ENCODE assay signal across 8 mouse cellular contexts in the genomic region with DNA sequence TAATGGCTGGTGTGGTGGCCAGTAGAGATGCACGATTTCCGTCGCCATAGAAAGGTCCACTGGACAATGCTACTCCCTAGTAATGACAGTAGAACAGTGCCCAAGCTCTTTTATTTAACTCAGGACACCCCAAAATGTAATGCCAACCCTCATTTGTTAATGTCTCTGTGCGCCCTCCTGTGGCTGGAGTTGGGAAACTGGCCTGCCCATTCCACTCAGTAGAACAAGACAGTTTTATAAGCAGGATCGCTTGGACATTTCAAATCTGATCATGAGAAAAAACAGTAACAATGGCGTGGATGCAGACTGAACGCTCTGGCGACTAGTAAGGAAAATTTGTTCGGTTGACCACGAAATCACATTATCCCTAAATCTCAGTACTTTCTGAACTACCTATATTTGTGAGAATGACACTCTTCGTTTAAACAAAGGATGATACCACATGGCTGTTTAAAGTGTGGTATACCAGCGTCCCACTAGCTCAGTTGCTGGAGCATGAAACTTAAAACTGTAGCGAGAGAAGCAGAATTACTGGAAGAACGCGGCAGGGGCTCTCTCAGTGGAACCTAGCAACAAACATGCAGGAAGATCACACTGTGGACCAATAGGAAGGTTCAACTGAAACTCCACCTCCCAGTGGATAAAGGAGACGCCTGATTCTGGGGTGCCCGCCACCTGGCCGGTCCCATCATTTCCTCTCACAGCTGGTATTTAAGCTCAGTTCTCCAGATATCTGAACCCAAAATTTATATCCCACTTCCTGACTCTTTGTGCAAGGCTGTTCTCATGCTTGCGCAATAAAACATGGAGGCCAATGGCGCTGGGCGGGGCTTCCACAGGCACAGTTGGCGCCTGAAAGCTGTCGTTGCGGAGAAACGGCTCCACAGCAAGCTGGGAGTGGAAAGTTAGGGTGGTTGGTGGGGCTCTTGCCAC. TPM values are rescaled to one million over a fixed set of nuclear protein-coding genes. Genes with fewer than 3 reads are reported as not detected.
A peak's percentile ranks its signal among the peaks of the same experiment; 100 is the strongest.
DNase-seq lines count a peak whose midpoint lies in the region; ATAC-seq lines count a peak whose summit lies in the region.

No protein-coding gene starts in this region.

- no peaks in the 10 kb centered on the region for H3K4me1 ChIP-seq in brown adipose tissue, adult 24 weeks (ENCODE audit: control insufficient read depth, insufficient read depth, insufficient read length, low read length)
- H3K4me1 ChIP-seq in forebrain, embryonic 10.5 days, result peaks cover 9% of the 10 kb centered on the region
- H3K4me1 ChIP-seq in heart, embryonic 15.5 days (replicated peaks), result no peaks in the 10 kb centered on the region
- H3K4me1 ChIP-seq in liver, embryonic 11.5 days (replicated peaks; ENCODE audit: control insufficient read depth, insufficient read depth, low read length), result no peaks in the 10 kb centered on the region

- peak overlapping the region; percentile 38 for H3K9ac ChIP-seq in heart, embryonic 15.5 days
- H3K9ac ChIP-seq in liver, embryonic 11.5 days (ENCODE audit: low read depth, low read length), result peak overlapping the region; percentile 66

- 26% methylated on average over 25 of the region's 25 CpGs for WGBS in forebrain, embryonic 10.5 days
- 16% methylated on average over 25 of the region's 25 CpGs for WGBS in heart, embryonic 15.5 days
- WGBS in liver, embryonic 11.5 days, result 21% methylated on average over 25 of the region's 25 CpGs

- H3K4me3 ChIP-seq in brown adipose tissue, adult 24 weeks (ENCODE audit: insufficient read depth, low read depth, low read length), result peak overlapping the region; percentile 75
- H3K4me3 ChIP-seq in forebrain, embryonic 10.5 days, result peak overlapping the region; percentile 54
- H3K4me3 ChIP-seq in heart, embryonic 15.5 days, result peak overlapping the region; percentile 51
- H3K4me3 ChIP-seq in liver, embryonic 11.5 days (ENCODE audit: low read depth, low read length), result peak overlapping the region; percentile 36

- no peaks in the 10 kb centered on the region for H3K36me3 ChIP-seq in forebrain, embryonic 10.5 days (replicated peaks)
- no peaks in the 10 kb centered on the region for H3K36me3 ChIP-seq in heart, embryonic 15.5 days
- H3K36me3 ChIP-seq in liver, embryonic 11.5 days (ENCODE audit: control insufficient read depth, insufficient read depth, low read length), result no peaks in the 10 kb centered on the region

- peak overlapping the region; percentile 66 for H3K4me2 ChIP-seq in heart, embryonic 15.5 days
- peak overlapping the region; percentile 72 for H3K4me2 ChIP-seq in liver, embryonic 11.5 days

- peak; percentile 94 for ATAC-seq in CD4-positive, CD25-positive, alpha-beta regulatory T cell, adult 4 months
- peak; percentile 78 for ATAC-seq in heart, embryonic 15.5 days (replicated peaks; ENCODE audit: insufficient number of reproducible peaks, insufficient read depth, low FRiP score, low read depth)
- ATAC-seq in liver, embryonic 11.5 days (replicated peaks; ENCODE audit: low FRiP score), result peak; percentile 86
- peak; percentile 68 for ATAC-seq in monocyte, adult 5-6 weeks (replicated peaks; ENCODE audit: insufficient number of reproducible peaks, low FRiP score, low TSS enrichment, poor library complexity, severe bottlenecking)

- peak; percentile 55 for DNase-seq in forebrain, embryonic 10.5 days (ENCODE audit: extremely low spot score, low spot score)
- peak; percentile 68 for DNase-seq in kidney, postnatal 14 days
- peak; percentile 59 for DNase-seq in liver, embryonic 11.5 days (ENCODE audit: low spot score)
- peak; percentile 54 to 80 for DNase-seq in spleen, postnatal 4 days (ENCODE audit: low spot score in 2 of 2)

- no peaks in the 10 kb centered on the region for H3K9me3 ChIP-seq in forebrain, embryonic 10.5 days
- no peaks in the 10 kb centered on the region for H3K9me3 ChIP-seq in heart, embryonic 15.5 days (replicated peaks)
- H3K9me3 ChIP-seq in liver, embryonic 11.5 days (ENCODE audit: control insufficient read depth, low read length), result no peaks in the 10 kb centered on the region

- peaks cover 24% of the 10 kb centered on the region for H3K27me3 ChIP-seq in forebrain, embryonic 10.5 days (ENCODE audit: poor library complexity, severe bottlenecking)
- no peaks in the 10 kb centered on the region for H3K27me3 ChIP-seq in heart, embryonic 15.5 days
- no peaks in the 10 kb centered on the region for H3K27me3 ChIP-seq in liver, embryonic 11.5 days (replicated peaks; ENCODE audit: control insufficient read depth, insufficient read depth, low read length)

- H3K27ac ChIP-seq in brown adipose tissue, adult 24 weeks (replicated peaks; ENCODE audit: low read depth, low read length), result peak overlapping the region; percentile 59; the same call in 1 of the 2 replicates
- peak overlapping the region; percentile 88 for H3K27ac ChIP-seq in forebrain, embryonic 10.5 days
- peak overlapping the region; percentile 88 for H3K27ac ChIP-seq in heart, embryonic 15.5 days
- peak overlapping the region; percentile 79 for H3K27ac ChIP-seq in liver, embryonic 11.5 days (ENCODE audit: low read depth, low read length)

RNA-seq across cellular contexts. Expression of gene Rbbp7, which starts 24.9 kb away (rescaled TPM):
- polyA plus RNA-seq in CD4-positive, CD25-positive, alpha-beta regulatory T cell, adult 4 months (2017; shearing (Covaris generic)), result 100 to 1,000 TPM; 121 to 140 TPM
- 57.3 and 65.9 TPM in 2 replicates for polyA plus RNA-seq in brown adipose tissue, adult 24 weeks (2012; ENCODE audit: insufficient read depth, insufficient read length, missing spikeins)
- polyA plus RNA-seq in forebrain, embryonic 10.5 days (2016; fragmentation: Nextera tagmentation; extraction: Ambion mirVana), result 416 and 428 TPM in 2 replicates
- 408 and 421 TPM in 2 replicates for polyA plus RNA-seq in heart, embryonic 15.5 days (2015; fragmentation: Nextera tagmentation; extraction: Ambion mirVana)
- 410 and 453 TPM in 2 replicates for polyA plus RNA-seq in liver, embryonic 11.5 days (2014; fragmentation: Nextera tagmentation; extraction: Ambion mirVana)
- 77.8 to 130 TPM (median 129 TPM) in 3 replicates for total RNA-seq in monocyte, adult 5-6 weeks (2017)

Comparison
In these comparisons a context has a peak if more than half of its experiments do, and no peak if none do; other contexts are left out.
1. Peak in every context shown above with its lines: DNase-seq, ATAC-seq, H3K4me3 ChIP-seq and H3K27ac ChIP-seq.